Mouse (Mus musculus): ENCODE measurements around the gene Vmn1r203.
"Not testable (repeated sequence)": the region's sequence is repeated elsewhere in the genome, so short reads cannot be mapped to it uniquely, and the experiment has no call there.

The Vmn1r203 gene

GRCm38 (mm10) chr13:22517814-22518213 is at the start of gene Vmn1r203:
Gene Vmn1r203 (plus strand): TSS chr13:22518114.
- no peak for DNase-seq (ENCODE audit: low spot score in 2 of 2)

GRCm38 (mm10) chr13:22471623-22472022 is 46.3 kb upstream of the Vmn1r203 start, which contains the start of gene Vmn1r201:
Gene Vmn1r201 (plus strand): TSS chr13:22471923.
- DNase-seq (ENCODE audit: low spot score in 2 of 2), result no peak

- no peak for DNase-seq (ENCODE audit: low spot score in 2 of 2)
Measured at GRCm38 (mm10) chr13:22502431-22502830, 15.5 kb upstream of the Vmn1r203 start.

GRCm38 (mm10) chr13:22505281-22505680 is 12.6 kb upstream of the Vmn1r203 start, which contains the start of gene Vmn1r202:
Gene Vmn1r202 (minus strand): TSS chr13:22505381.
- DNase-seq (ENCODE audit: low spot score in 2 of 2), result no peak

GRCm38 (mm10) chr13:22552898-22553297 is 35.0 kb downstream of the Vmn1r203 start, which contains the start of gene Vmn1r204:
Gene Vmn1r204 (plus strand): TSS chr13:22553198.
- DNase-seq (ENCODE audit: low spot score in 2 of 2), result not testable (repeated sequence)

GRCm38 (mm10) chr13:22574911-22575310 is 57.0 kb downstream of the Vmn1r203 start:
- not testable (repeated sequence) for DNase-seq (ENCODE audit: low spot score in 2 of 2)
